Mouse (Mus musculus): ENCODE data around the gene Stard9. TPM values are rescaled to one million over a fixed set of nuclear protein-coding genes. Genes with fewer than 3 reads are reported as not detected.
"Not testable (repeated sequence)": the region's sequence is repeated elsewhere in the genome, so short reads cannot be mapped to it uniquely, and the experiment has no call there.

Stard9 gene
- polyA plus RNA-seq, 1 experiment from 2014 or later, result 4.6 TPM

DNA sequence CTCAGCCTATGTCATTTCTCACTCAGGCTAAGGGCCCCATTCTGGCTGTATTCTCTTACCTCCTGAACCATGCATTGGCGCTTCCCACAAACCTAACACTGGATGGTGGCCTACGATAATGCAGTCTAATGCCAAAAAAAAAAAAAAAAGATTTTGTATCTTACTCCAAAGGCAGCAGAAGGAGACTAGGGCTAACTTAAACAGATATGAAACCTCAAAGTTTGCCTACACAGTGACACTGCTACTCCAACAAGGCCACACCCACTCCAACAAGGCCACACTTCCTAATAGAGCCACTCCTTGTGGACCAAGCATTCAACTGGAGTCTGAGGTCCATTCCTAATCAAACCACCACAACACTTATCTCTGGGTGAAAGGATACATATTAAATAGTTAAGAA is 27.8 kb downstream of the Stard9 start:
- Histone ChIP-seq H3K27me3 (no peaks in the 10 kb centered on the region), H3K27ac (replicated peaks) (no peak overlapping the region), H3K4me2 (no peak overlapping the region), H3K9ac (no peak overlapping the region), H3K36me3 (no peaks in the 10 kb centered on the region), H3K4me3 (no peak overlapping the region), H3K4me1 (replicated peaks) (no peaks in the 10 kb centered on the region), H3K9me3 (no peaks in the 10 kb centered on the region)
- WGBS, result 95% methylated on average over 2 of the region's 2 CpGs
- ATAC-seq (ENCODE audit: low read depth), result no peak

DNA sequence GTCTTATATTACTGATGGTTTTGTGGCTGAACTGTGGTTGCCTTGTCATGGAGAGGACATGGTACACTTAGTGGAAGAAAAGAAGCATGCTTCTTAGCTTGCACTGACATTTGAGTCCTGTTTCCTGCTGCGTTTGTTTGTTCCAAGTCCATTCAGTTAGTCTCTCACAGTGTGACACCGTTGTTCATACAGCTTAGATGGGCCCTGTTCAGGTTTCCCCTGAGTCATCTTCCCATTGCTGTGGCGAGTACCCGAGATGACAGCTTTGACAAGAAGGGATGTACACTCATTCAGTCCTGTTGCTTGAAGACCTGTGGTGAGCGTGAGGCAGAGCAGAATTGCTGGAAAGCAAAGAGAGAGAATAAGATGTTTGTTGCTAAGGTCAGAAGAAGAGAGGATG is 29.6 kb downstream of the Stard9 start:
- no peak for ATAC-seq (ENCODE audit: low read depth)
- Histone ChIP-seq H3K36me3 (no peaks in the 10 kb centered on the region), H3K4me2 (no peak overlapping the region), H3K27me3 (no peaks in the 10 kb centered on the region), H3K4me3 (no peak overlapping the region), H3K9ac (no peak overlapping the region), H3K4me1 (replicated peaks) (no peaks in the 10 kb centered on the region), H3K9me3 (no peaks in the 10 kb centered on the region), H3K27ac (replicated peaks) (no peak overlapping the region)
- 63% methylated on average over 5 of the region's 5 CpGs for WGBS

GRCm38 (mm10) chr2:120659318-120659717 is 30.4 kb downstream of the Stard9 start:
- no peaks in the 10 kb centered on the region for H3K27me3 ChIP-seq
- H3K4me1 ChIP-seq (replicated peaks), result 0 out of 2 replicates have a peak, but pooled peaks cover 4% of the 10 kb centered on the region
- ATAC-seq (ENCODE audit: low read depth), result no peak
- no peaks in the 10 kb centered on the region for H3K9me3 ChIP-seq
- no peak overlapping the region for H3K4me2 ChIP-seq
- H3K36me3 ChIP-seq, result no peaks in the 10 kb centered on the region
- H3K4me3 ChIP-seq, result no peak overlapping the region
- no peak overlapping the region for H3K9ac ChIP-seq
- H3K27ac ChIP-seq (replicated peaks), result no peak overlapping the region

- Histone ChIP-seq H3K4me2 (no peak overlapping the region), H3K4me3 (no peak overlapping the region), H3K27me3 (no peaks in the 10 kb centered on the region), H3K9ac (no peak overlapping the region), H3K36me3 (no peaks in the 10 kb centered on the region), H3K4me1 (replicated peaks) (0 out of 2 replicates have a peak, but pooled peaks cover 4% of the 10 kb centered on the region), H3K9me3 (no peaks in the 10 kb centered on the region), H3K27ac (replicated peaks) (no peak overlapping the region)
- no peak for ATAC-seq (ENCODE audit: low read depth)
- 83% methylated on average over 5 of the region's 5 CpGs for WGBS
These were observed 31.7 kb downstream of the Stard9 start for GRCm38 (mm10) chr2:120660486-120661078.

- H3K36me3 ChIP-seq, result peaks cover 4% of the 10 kb centered on the region; the same call in 1 of the 2 replicates
- no peak overlapping the region for H3K4me2 ChIP-seq
- 0 out of 2 replicates have a peak, but pooled peaks cover 4% of the 10 kb centered on the region for H3K4me1 ChIP-seq (replicated peaks)
- no peak overlapping the region for H3K4me3 ChIP-seq
- H3K9me3 ChIP-seq, result no peaks in the 10 kb centered on the region
- H3K27me3 ChIP-seq, result no peaks in the 10 kb centered on the region
- no peak for ATAC-seq (ENCODE audit: low read depth)
- H3K9ac ChIP-seq, result no peak overlapping the region
- H3K27ac ChIP-seq (replicated peaks), result no peak overlapping the region
These were observed 33.8 kb downstream of the Stard9 start for GRCm38 (mm10) chr2:120662766-120663165.

DNA sequence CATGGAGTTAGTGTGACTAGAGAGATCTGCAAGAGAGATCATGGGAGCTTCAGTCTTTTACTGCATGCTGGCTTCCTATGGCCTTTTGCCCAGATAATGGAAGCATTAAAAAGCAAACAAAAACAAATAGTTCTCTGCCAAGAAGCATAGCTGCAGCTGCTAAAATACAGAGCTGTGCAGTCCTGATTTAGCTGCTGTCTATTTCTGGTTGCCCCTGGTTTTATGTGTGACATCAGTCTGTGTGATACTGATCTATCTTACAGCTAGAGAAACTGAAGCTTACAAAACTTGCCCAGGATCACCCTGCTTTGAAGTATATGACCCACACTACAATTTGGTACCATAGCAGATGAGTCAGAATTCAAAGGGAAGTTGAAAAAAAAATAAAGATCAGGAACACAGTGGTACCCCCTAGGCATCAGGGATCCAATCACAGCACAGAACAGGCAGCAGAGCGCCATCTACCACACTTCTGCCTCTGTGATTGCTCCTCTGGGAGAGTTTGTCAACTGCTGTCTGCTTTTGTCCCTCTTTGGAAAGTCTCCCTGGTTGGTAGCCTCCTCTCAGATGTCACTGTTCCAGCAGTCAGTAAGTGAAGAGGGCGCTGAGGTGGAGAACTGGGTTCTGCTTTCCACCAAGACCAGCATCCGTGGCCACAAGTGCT is 34.7 kb downstream of the Stard9 start:
- no peak overlapping the region for H3K27ac ChIP-seq (replicated peaks)
- H3K9ac ChIP-seq, result no peak overlapping the region
- WGBS, result 69% methylated on average over 3 of the region's 3 CpGs
- no peaks in the 10 kb centered on the region for H3K27me3 ChIP-seq
- peaks cover 4% of the 10 kb centered on the region; the same call in 1 of the 2 replicates for H3K36me3 ChIP-seq
- H3K4me1 ChIP-seq (replicated peaks), result 0 out of 2 replicates have a peak, but pooled peaks cover 4% of the 10 kb centered on the region
- H3K4me2 ChIP-seq, result no peak overlapping the region
- no peak for ATAC-seq (ENCODE audit: low read depth)
- H3K4me3 ChIP-seq, result no peak overlapping the region
- no peaks in the 10 kb centered on the region for H3K9me3 ChIP-seq

- peaks cover 4% of the 10 kb centered on the region; the same call in 1 of the 2 replicates for H3K36me3 ChIP-seq
- no peak overlapping the region for H3K9ac ChIP-seq
- no peaks in the 10 kb centered on the region for H3K9me3 ChIP-seq
- no peaks in the 10 kb centered on the region for H3K27me3 ChIP-seq
- H3K4me2 ChIP-seq, result no peak overlapping the region
- no peak overlapping the region for H3K27ac ChIP-seq (replicated peaks)
- 0 out of 2 replicates have a peak, but pooled peaks cover 4% of the 10 kb centered on the region for H3K4me1 ChIP-seq (replicated peaks)
- H3K4me3 ChIP-seq, result no peak overlapping the region
- WGBS, result 83% methylated on average over 2 of the region's 2 CpGs
- no peak for ATAC-seq (ENCODE audit: low read depth)
These were observed 38.5 kb downstream of the Stard9 start for GRCm38 (mm10) chr2:120667446-120667845.

DNA sequence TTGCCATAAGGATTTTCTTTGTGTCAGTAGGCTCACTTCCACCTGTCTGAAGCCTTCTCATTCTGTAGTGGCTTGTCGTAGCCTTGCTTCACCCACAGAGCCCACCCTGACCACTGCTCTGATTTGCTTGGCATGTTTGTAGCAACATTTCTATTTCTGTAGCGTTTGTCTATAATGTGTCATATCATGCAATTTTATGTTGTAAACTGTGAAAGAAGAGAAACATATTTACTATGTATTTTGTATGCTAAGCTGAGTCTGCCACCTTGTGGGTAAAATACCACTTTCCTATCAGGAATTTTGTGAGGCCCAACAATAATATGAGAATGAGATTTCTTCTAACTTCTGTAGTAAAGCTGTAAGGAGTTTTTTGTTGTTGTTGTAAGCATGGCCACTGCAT is 41.3 kb downstream of the Stard9 start:
- no peak overlapping the region for H3K4me3 ChIP-seq
- H3K4me1 ChIP-seq (replicated peaks), result no peaks in the 10 kb centered on the region
- no peak overlapping the region for H3K4me2 ChIP-seq
- H3K36me3 ChIP-seq, result peaks cover 12% of the 10 kb centered on the region
- no peaks in the 10 kb centered on the region for H3K9me3 ChIP-seq
- ATAC-seq (ENCODE audit: low read depth), result no peak
- 85% methylated on average over 2 of the region's 2 CpGs for WGBS
- no peaks in the 10 kb centered on the region for H3K27me3 ChIP-seq
- no peak overlapping the region for H3K27ac ChIP-seq (replicated peaks)
- no peak overlapping the region for H3K9ac ChIP-seq

DNA sequence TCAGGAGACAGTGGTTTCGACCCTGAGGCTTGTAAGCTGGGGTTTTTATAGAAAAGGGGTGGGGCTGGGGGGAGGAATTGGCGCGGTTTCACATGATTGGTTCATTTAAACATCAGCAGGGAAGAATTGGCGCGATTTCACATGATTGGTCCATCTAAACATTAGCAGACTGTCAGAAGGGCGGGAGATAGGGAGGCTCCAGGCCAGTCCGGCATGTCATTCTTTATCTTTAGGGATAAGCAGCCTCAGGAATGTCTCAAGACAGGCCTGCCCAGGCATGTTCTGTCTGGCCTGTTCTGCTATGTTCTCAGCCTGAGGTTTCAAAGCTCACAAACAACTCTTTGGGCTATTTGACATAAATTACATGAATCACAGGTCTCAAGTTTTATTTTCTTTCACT is 52.2 kb downstream of the Stard9 start:
- not testable (repeated sequence) for ATAC-seq (ENCODE audit: low read depth); H3K9ac ChIP-seq

DNA sequence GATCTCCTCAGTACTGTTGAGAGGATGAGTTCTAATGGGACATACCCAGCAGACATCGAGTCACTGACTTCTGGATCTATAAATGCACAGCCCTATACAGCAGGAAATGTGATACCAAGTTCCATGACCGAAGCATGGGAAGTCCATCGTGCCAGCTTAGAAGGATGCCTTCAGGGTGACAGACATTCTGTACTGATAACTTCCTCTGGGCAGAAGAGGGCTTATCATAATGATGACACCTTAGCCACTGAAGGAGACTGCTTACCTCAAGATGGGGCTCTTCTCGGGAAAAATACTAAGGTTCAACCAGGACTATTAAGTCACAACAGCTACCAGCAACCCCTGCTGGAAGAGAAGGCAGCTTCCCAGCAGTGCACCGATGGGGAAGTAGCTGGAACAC is 68.8 kb downstream of the Stard9 start:
- Histone ChIP-seq H3K4me1 (replicated peaks) (no peaks in the 10 kb centered on the region), H3K27ac (replicated peaks) (no peak overlapping the region), H3K4me3 (no peak overlapping the region), H3K9ac (no peak overlapping the region), H3K27me3 (no peaks in the 10 kb centered on the region), H3K4me2 (no peak overlapping the region), H3K36me3 (peaks cover 70% of the 10 kb centered on the region), H3K9me3 (no peaks in the 10 kb centered on the region)
- ATAC-seq (ENCODE audit: low read depth), result no peak
- WGBS, result 86% methylated on average over 5 of the region's 5 CpGs

More for the DNA sequence above, 52.2 kb downstream of the Stard9 start:
- not testable (repeated sequence) for H3K27ac ChIP-seq (replicated peaks); H3K27me3 ChIP-seq; H3K4me1 ChIP-seq (replicated peaks); H3K9me3 ChIP-seq; H3K4me2 ChIP-seq; H3K4me3 ChIP-seq
- H3K36me3 ChIP-seq, result peaks cover 29% of the 10 kb centered on the region
- 91% methylated on average over 7 of the region's 7 CpGs for WGBS

DNA sequence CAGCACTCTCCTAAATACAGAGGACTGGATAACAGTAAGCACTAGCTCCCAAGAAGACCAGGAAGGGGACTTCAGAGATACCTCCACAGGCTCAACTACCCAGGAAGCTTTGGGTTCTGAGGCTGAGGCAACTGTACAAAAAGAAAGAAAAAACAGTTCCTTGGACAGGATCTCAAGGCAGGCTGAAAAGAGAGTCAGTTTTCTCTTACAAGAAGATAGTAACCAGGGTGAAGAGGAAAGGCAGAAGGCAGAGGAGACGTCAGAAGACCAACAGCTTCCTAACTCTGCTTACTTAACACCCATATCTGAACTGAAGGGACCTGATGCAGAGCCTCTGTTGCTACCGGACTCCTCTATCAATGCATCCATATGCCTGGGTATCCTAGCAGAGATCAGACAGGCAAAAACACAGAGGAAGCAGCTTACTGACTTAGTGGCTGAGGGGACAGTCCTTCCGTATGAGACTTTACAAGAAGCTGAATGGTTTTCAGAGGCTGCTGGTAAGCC is 71.5 kb downstream of the Stard9 start:
- H3K4me2 ChIP-seq, result no peak overlapping the region
- no peak overlapping the region for H3K9ac ChIP-seq
- H3K4me3 ChIP-seq, result no peak overlapping the region
- no peaks in the 10 kb centered on the region for H3K4me1 ChIP-seq (replicated peaks)
- no peak for ATAC-seq (ENCODE audit: low read depth)
- no peak overlapping the region for H3K27ac ChIP-seq (replicated peaks)
- H3K36me3 ChIP-seq, result peaks cover 73% of the 10 kb centered on the region
- H3K27me3 ChIP-seq, result no peaks in the 10 kb centered on the region
- whole genome bisulfite sequencing, result 89% methylated on average over 3 of the region's 3 CpGs
- H3K9me3 ChIP-seq, result no peaks in the 10 kb centered on the region

GRCm38 (mm10) chr2:120702675-120703074 is 73.8 kb downstream of the Stard9 start:
- no peak for ATAC-seq (ENCODE audit: low read depth)
- H3K27ac ChIP-seq (replicated peaks), result no peak overlapping the region
- no peak overlapping the region for H3K4me2 ChIP-seq
- H3K27me3 ChIP-seq, result no peaks in the 10 kb centered on the region
- H3K4me3 ChIP-seq, result no peak overlapping the region
- 76% methylated on average over 5 of the region's 5 CpGs for WGBS
- H3K9me3 ChIP-seq, result no peaks in the 10 kb centered on the region
- peaks cover 67% of the 10 kb centered on the region for H3K36me3 ChIP-seq
- no peak overlapping the region for H3K9ac ChIP-seq
- H3K4me1 ChIP-seq (replicated peaks), result no peaks in the 10 kb centered on the region

- no peak for ATAC-seq (ENCODE audit: low read depth)
- Histone ChIP-seq H3K27me3 (no peaks in the 10 kb centered on the region), H3K4me3 (no peak overlapping the region), H3K36me3 (peaks cover 49% of the 10 kb centered on the region), H3K27ac (replicated peaks) (no peak overlapping the region), H3K9me3 (no peaks in the 10 kb centered on the region), H3K4me1 (replicated peaks) (no peaks in the 10 kb centered on the region), H3K9ac (no peak overlapping the region), H3K4me2 (no peak overlapping the region)
These were observed 78.1 kb downstream of the Stard9 start for GRCm38 (mm10) chr2:120707041-120707440.

All from neural tube, embryonic 13.5 days (tissue).